ENCODE assay signal across 8 mouse cellular contexts in genomic region chr11:62551226-62552119, GRCm38 (mm10). TPM values are rescaled to one million over a fixed set of nuclear protein-coding genes. Genes with fewer than 3 reads are reported as not detected.
DNase-seq lines count a peak whose midpoint lies in the region; ATAC-seq and TF ChIP-seq lines count a peak whose summit lies in the region.

No protein-coding gene starts in this region.

- peak; percentile 88 for ATAC-seq in forebrain, embryonic 12.5 days (ENCODE audit: low FRiP score)
- peak; percentile 83 for ATAC-seq in lung, embryonic 16.5 days (ENCODE audit: low read depth)

- DNase-seq in c-Kit-positive CD71-positive TER-119-positive erythroid progenitor cells, embryonic 14.5 days (ENCODE audit: low spot score): peak; percentile 83
- DNase-seq in heart, postnatal 10 days: peak; percentile 93 to 95
- peak in 1 of 2 experiments; percentile 82 for DNase-seq in layer of hippocampus, adult 2 months (ENCODE audit: low spot score in 2 of 2)
- peak; percentile 79 for DNase-seq in ovary, adult 18-20 months (ENCODE audit: low spot score)
- peak; percentile 85 for DNase-seq in thymus, adult 2 months

- intact Hi-C loops in heart, postnatal 10 days (cut with DNase I): loop anchor here (1.0 kb wide), 1 partner anchor 94 kb away; no protein-coding TSS in a partner anchor

- no peaks in the 10 kb centered on the region for H3K27me3 ChIP-seq in E14TG2a.4 (ENCODE audit: insufficient read depth, low read length)
- H3K27me3 ChIP-seq in forebrain, embryonic 12.5 days: no peaks in the 10 kb centered on the region
- H3K27me3 ChIP-seq in lung, embryonic 16.5 days (ENCODE audit: control insufficient read depth, insufficient read depth, low read depth, low read length): no peaks in the 10 kb centered on the region
- H3K27me3 ChIP-seq in thymus, adult 2 months (ENCODE audit: control insufficient read depth, insufficient read depth, low read length): no peaks in the 10 kb centered on the region

- H3K36me3 ChIP-seq in E14TG2a.4 (ENCODE audit: insufficient read depth, low read length): peaks cover 32% of the 10 kb centered on the region
- peaks cover 29% of the 10 kb centered on the region for H3K36me3 ChIP-seq in forebrain, embryonic 12.5 days (replicated peaks)
- peaks cover 16% of the 10 kb centered on the region; the same call in 1 of the 2 replicates for H3K36me3 ChIP-seq in lung, embryonic 16.5 days (ENCODE audit: control insufficient read depth, insufficient read depth, low read length)
- peaks cover 21% of the 10 kb centered on the region for H3K36me3 ChIP-seq in thymus, adult 2 months (ENCODE audit: control insufficient read depth, insufficient read depth, low read length)

- under 1% methylated on average over 58 of the region's 58 CpGs for WGBS in forebrain, embryonic 12.5 days
- WGBS in lung, embryonic 16.5 days: under 1% methylated on average over 58 of the region's 58 CpGs
- under 1% methylated on average over 58 of the region's 58 CpGs for WGBS in thymus, adult 2 months

- peak overlapping the region; percentile 96 for H3K27ac ChIP-seq in forebrain, embryonic 12.5 days
- peak overlapping the region; percentile 99 for H3K27ac ChIP-seq in layer of hippocampus, adult 2 months
- peak overlapping the region; percentile 50 for H3K27ac ChIP-seq in lung, embryonic 16.5 days (ENCODE audit: low read length)
- H3K27ac ChIP-seq in thymus, adult 2 months (ENCODE audit: control insufficient read depth, insufficient read depth, low read length): peak overlapping the region; percentile 69; the same call in 1 of the 2 replicates

- H3K4me1 ChIP-seq in E14TG2a.4 (replicated peaks; ENCODE audit: low read depth, low read length): peaks cover 32% of the 10 kb centered on the region
- H3K4me1 ChIP-seq in forebrain, embryonic 12.5 days: peaks cover 43% of the 10 kb centered on the region
- H3K4me1 ChIP-seq in lung, embryonic 16.5 days (replicated peaks; ENCODE audit: control insufficient read depth, insufficient read depth, low read length): peaks cover 24% of the 10 kb centered on the region
- H3K4me1 ChIP-seq in thymus, adult 2 months (replicated peaks; ENCODE audit: control insufficient read depth, insufficient read depth, low read length): no peaks in the 10 kb centered on the region; the same call in 1 of the 2 replicates

- TF ChIP-seq POLR2A in thymus, adult 2 months (IDR thresholded peaks at IDR 0.05; ENCODE audit: control insufficient read depth, extremely low read depth, insufficient read depth, low read length, poor library complexity): peak; percentile 98

- peak overlapping the region; percentile 55 for H3K4me2 ChIP-seq in forebrain, embryonic 12.5 days
- peak overlapping the region; percentile 54 for H3K4me2 ChIP-seq in lung, embryonic 16.5 days (ENCODE audit: low read depth, low read length)

- no peaks in the 10 kb centered on the region for H3K9me3 ChIP-seq in E14TG2a.4 (ENCODE audit: low read length)
- H3K9me3 ChIP-seq in forebrain, embryonic 12.5 days: no peaks in the 10 kb centered on the region
- no peaks in the 10 kb centered on the region for H3K9me3 ChIP-seq in lung, embryonic 16.5 days (ENCODE audit: control insufficient read depth, low read length)

- peak overlapping the region; percentile 82 for H3K9ac ChIP-seq in forebrain, embryonic 12.5 days
- H3K9ac ChIP-seq in lung, embryonic 16.5 days (ENCODE audit: low read length): peak overlapping the region; percentile 77

- peak overlapping the region; percentile 90 for H3K4me3 ChIP-seq in E14TG2a.4 (replicated peaks; ENCODE audit: low read length)
- peak overlapping the region; percentile 67 for H3K4me3 ChIP-seq in forebrain, embryonic 12.5 days (replicated peaks)
- peak overlapping the region; percentile 72 for H3K4me3 ChIP-seq in layer of hippocampus, adult 2 months
- peak overlapping the region; percentile 70 for H3K4me3 ChIP-seq in lung, embryonic 16.5 days (ENCODE audit: low read length)
- H3K4me3 ChIP-seq in thymus, adult 2 months (ENCODE audit: control insufficient read depth, insufficient read depth, low read length): peak overlapping the region; percentile 56

- TF ChIP-seq CTCF in E14TG2a.4 (conservative IDR thresholded peaks at IDR 0.05; ENCODE audit: low read length): no peak
- no peak for TF ChIP-seq CTCF in layer of hippocampus, adult 2 months (conservative IDR thresholded peaks at IDR 0.05)
- TF ChIP-seq CTCF in thymus, adult 2 months (IDR thresholded peaks at IDR 0.05; ENCODE audit: borderline replicate concordance, control insufficient read depth, extremely low read depth, insufficient read depth, low read length, poor library complexity): no peak

RNA-seq across cellular contexts. Expression of gene Ubb, which starts 0.5 kb away (rescaled TPM):
- polyA plus RNA-seq in forebrain, embryonic 12.5 days (2016; fragmentation: Nextera tagmentation; extraction: Ambion mirVana): 3,704 and 3,828 TPM in 2 replicates
- 100 to 1,000 TPM; 678 to 750 TPM for total RNA-seq in heart, postnatal 10 days (2021)
- 1,000 to 10,000 TPM; 1,708 to 1,866 TPM for total RNA-seq in layer of hippocampus, adult 2 months (2021)
- polyA plus RNA-seq in lung, embryonic 16.5 days (2015; fragmentation: Nextera tagmentation; extraction: Ambion mirVana): 3,082 and 3,189 TPM in 2 replicates
- polyA plus RNA-seq in thymus, adult 2 months (2012; rRNA removed): 2,301 and 2,384 TPM in 2 replicates

RNA-seq across cellular contexts. Expression of gene Cenpv, which starts 12.4 kb away (rescaled TPM):
- polyA plus RNA-seq in forebrain, embryonic 12.5 days (2016; fragmentation: Nextera tagmentation; extraction: Ambion mirVana): 85.7 and 90.0 TPM in 2 replicates
- total RNA-seq in heart, postnatal 10 days (2021): 10 to 100 TPM; 19.3 to 19.8 TPM
- total RNA-seq in layer of hippocampus, adult 2 months (2021): 10 to 100 TPM; 36.3 to 43.2 TPM
- polyA plus RNA-seq in lung, embryonic 16.5 days (2015; fragmentation: Nextera tagmentation; extraction: Ambion mirVana): 7.9 and 9.0 TPM in 2 replicates
- 12.9 and 13.7 TPM in 2 replicates for polyA plus RNA-seq in thymus, adult 2 months (2012; rRNA removed)

RNA-seq across cellular contexts. Expression of gene Trpv2, which starts 22.8 kb away (rescaled TPM):
- 6.4 and 7.3 TPM in 2 replicates for polyA plus RNA-seq in forebrain, embryonic 12.5 days (2016; fragmentation: Nextera tagmentation; extraction: Ambion mirVana)
- total RNA-seq in heart, postnatal 10 days (2021): 1 to 10 TPM; 4.3 to 4.5 TPM
- total RNA-seq in layer of hippocampus, adult 2 months (2021): 10 to 100 TPM; 12.8 to 14.0 TPM
- polyA plus RNA-seq in lung, embryonic 16.5 days (2015; fragmentation: Nextera tagmentation; extraction: Ambion mirVana): 4.8 and 4.9 TPM in 2 replicates
- polyA plus RNA-seq in thymus, adult 2 months (2012; rRNA removed): 95.4 and 96.0 TPM in 2 replicates

Comparison
In these comparisons a context has a peak if more than half of its experiments do, and no peak if none do; other contexts are left out.
1. RNA of gene Trpv2, which starts 22.8 kb away (polyA plus RNA-seq): 95.4 to 96.0 TPM in thymus, adult 2 months; 6.4 to 7.3 TPM in forebrain, embryonic 12.5 days and 4.8 to 4.9 TPM in lung, embryonic 16.5 days; every median in the first group is over 10 times any median in the second.
2. Peak in every context shown above with its lines, with median percentiles within 50 percentile points of each other: H3K4me3 ChIP-seq and H3K27ac ChIP-seq.